Mouse (Mus musculus): ENCODE results near the gene Slit3. TPM values are rescaled to one million over a fixed set of nuclear protein-coding genes. Genes with fewer than 3 reads are reported as not detected.

Slit3 gene
- polyA plus RNA-seq, 1 experiment from 2014 or later = 4.9 TPM

DNA sequence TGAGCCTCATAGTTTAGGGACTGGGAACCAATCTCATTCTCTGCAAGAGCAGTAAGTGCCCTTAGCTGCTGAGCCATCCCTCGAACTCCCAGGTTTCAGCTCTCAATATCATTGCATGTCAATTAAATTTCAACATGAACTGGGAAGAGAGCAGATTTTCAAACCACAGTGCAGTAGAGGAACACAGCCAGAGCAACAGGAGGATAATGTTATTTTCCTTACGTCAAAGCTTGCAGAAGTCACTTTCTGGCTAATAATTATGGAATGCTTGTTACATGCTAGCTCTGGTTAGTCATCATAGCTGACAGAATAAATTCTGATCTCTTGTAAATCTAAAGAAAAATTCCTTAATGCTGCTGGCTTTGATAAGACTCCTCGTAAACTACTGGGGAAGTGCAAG lies 210.5 kb downstream of the Slit3 start:
- WGBS = 85% methylated on average over 3 of the region's 3 CpGs

DNA sequence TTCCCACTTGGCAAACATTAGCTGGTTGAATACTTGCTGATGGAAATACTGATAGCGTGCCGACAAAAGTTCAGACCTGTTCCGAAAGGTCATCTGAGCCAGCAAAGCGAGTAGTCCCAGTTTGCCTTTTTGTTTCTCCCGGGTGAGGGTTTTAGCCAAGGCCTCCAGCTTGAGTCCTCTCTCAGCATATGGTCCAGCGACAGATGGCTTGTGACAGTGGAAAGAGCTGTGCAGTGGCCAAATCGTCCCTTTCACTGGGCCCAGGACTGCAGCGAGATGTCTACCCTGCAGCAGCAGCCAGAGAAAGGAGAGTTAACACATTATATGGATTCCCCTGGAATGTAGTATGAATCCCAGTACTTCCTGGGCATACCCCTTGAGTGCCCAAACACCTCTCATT lies 215.5 kb downstream of the Slit3 start:
- Histone ChIP-seq H3K27me3 (ENCODE audit: poor library complexity, severe bottlenecking) (peaks cover 92% of the 10 kb centered on the region), H3K4me3 (no peak overlapping the region), H3K36me3 (replicated peaks) (no peaks in the 10 kb centered on the region), H3K9me3 (no peaks in the 10 kb centered on the region), H3K27ac (no peak overlapping the region), H3K4me1 (no peaks in the 10 kb centered on the region)
- 92% methylated on average over 8 of the region's 8 CpGs for WGBS
- DNase-seq (ENCODE audit: extremely low spot score, low spot score) = no peak

More for the DNA sequence above, 210.5 kb downstream of the Slit3 start:
- Histone ChIP-seq H3K36me3 (replicated peaks) (no peaks in the 10 kb centered on the region), H3K27ac (no peak overlapping the region), H3K27me3 (ENCODE audit: poor library complexity, severe bottlenecking) (peaks cover 99% of the 10 kb centered on the region), H3K4me1 (peaks cover 34% of the 10 kb centered on the region), H3K4me3 (no peak overlapping the region), H3K9me3 (no peaks in the 10 kb centered on the region)
- no peak for DNase-seq (ENCODE audit: extremely low spot score, low spot score)

DNA sequence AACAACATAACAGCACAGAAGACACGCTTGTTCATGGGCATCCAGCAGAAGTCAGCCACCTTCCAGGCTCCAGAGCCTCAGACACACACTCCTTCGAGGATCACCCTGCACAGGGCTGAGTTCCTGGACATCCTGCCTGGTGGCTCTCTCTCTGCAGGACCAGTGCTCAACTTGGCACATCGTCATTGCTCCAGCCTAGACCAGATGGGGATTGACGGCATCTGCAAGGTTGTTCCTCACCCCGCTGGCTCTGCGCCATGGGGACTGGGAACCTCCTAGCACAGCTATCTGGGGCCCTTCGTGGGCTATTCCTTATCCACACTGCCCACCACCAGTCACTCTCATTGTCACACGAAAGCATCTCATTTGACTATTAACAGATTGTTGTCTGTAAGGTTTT lies 216.5 kb downstream of the Slit3 start:
- Histone ChIP-seq H3K4me3 (no peak overlapping the region), H3K9me3 (no peaks in the 10 kb centered on the region), H3K36me3 (replicated peaks) (no peaks in the 10 kb centered on the region), H3K4me1 (no peaks in the 10 kb centered on the region), H3K27me3 (ENCODE audit: poor library complexity, severe bottlenecking) (peaks cover 92% of the 10 kb centered on the region), H3K27ac (no peak overlapping the region)
- DNase-seq (ENCODE audit: extremely low spot score, low spot score) = no peak
- WGBS = 93% methylated on average over 8 of the region's 8 CpGs

DNA sequence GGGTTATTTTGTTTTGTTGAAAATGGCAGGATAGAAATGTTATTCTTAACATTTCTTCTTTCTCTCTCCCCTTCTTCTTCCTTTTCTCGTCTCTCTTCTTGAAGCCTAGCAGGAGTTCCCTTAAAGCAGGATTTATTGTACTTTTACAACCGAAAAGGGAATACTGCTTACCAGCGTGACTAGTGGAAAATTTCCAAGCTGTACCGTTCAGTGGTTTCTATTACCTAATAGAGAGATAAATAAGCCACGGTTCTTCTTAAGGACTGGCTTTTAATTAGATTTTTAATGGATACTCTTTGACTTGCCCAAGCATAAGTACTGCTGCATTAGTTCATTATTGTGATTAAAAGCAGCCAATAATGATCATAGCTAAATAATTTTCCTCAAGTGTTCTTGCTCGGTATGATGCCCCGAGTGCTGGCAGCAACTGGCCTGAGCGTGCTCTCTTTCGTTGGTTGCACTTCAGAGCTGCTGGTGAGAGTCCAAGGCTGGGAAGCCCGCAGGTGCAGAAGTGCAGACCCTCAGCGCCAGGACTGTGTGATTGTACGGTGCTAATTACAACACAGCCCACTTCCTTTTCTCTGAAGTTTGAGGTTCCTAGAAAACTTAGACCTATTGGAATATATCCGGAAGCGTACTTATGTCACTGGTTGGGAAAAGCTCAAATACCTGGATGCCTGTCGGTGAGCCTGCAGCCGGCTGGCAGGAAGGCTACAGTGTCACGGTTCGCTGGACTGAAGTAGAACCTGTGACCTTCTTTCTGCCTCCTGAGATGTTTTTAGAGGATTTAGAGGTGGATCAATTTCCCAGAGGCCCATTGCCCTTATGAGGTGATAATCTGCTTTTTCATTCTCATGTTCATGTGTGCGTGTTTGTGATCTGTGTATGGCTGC lies 217.1 kb downstream of the Slit3 start:
- WGBS = 83% methylated on average over 19 of the region's 19 CpGs
- Histone ChIP-seq H3K27me3 (ENCODE audit: poor library complexity, severe bottlenecking) (peaks cover 92% of the 10 kb centered on the region), H3K9me3 (no peaks in the 10 kb centered on the region), H3K4me3 (no peak overlapping the region), H3K36me3 (replicated peaks) (no peaks in the 10 kb centered on the region), H3K4me1 (no peaks in the 10 kb centered on the region), H3K27ac (no peak overlapping the region)
- DNase-seq (ENCODE audit: extremely low spot score, low spot score) = no peak

DNA sequence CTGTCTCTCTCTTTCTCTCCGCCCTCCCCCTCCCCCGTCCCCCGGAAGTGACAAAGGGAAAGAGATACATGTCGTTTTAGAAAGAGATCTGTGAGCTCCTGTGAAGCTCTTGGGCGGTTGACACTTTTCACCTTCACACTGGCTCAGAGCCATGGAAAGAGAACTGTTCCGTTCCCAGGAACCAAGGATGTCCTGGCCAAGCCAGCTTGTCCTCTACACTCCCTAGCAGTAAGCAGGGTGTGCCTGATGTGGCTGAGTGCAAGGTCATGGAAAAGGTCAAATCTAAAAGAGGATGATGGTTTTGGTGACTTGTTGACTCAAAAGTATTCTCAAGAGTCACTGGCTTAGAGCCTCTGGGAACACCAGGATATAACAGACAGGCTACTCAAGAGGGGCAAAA lies 219.7 kb downstream of the Slit3 start:
- no peaks in the 10 kb centered on the region for H3K4me1 ChIP-seq
- 87% methylated on average over 6 of the region's 6 CpGs for WGBS
- no peak overlapping the region for H3K27ac ChIP-seq

DNA sequence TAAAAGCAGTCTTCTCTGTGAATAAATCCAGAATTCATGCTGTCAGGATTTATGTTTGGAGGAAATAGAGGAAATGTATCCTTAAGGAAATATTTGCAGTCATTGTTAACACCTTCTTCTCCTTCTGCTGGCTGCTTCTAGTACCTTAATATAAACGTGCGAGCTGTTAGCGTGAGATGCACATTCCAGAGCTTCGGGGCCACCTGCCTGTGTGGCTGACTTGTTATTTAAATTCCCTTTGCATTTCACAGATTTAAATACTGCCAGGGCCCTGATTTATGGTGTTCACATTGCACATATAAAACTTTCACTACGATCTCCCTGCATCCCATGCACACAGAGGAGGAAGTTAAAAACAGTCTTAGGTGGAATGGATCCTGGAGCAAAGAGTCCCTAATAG lies 221.5 kb downstream of the Slit3 start:
- no peak overlapping the region for H3K27ac ChIP-seq
- no peak overlapping the region for H3K4me3 ChIP-seq
- DNase-seq (ENCODE audit: extremely low spot score, low spot score) = no peak
- H3K36me3 ChIP-seq (replicated peaks) = no peaks in the 10 kb centered on the region
- H3K9me3 ChIP-seq = no peaks in the 10 kb centered on the region
- peaks cover 9% of the 10 kb centered on the region for H3K4me1 ChIP-seq
- WGBS = 86% methylated on average over 5 of the region's 5 CpGs
- peaks cover 94% of the 10 kb centered on the region for H3K27me3 ChIP-seq (ENCODE audit: poor library complexity, severe bottlenecking)

More for the DNA sequence above, 219.7 kb downstream of the Slit3 start:
- Histone ChIP-seq H3K4me3 (no peak overlapping the region), H3K9me3 (no peaks in the 10 kb centered on the region), H3K27me3 (ENCODE audit: poor library complexity, severe bottlenecking) (peaks cover 94% of the 10 kb centered on the region), H3K36me3 (replicated peaks) (no peaks in the 10 kb centered on the region)
- DNase-seq (ENCODE audit: extremely low spot score, low spot score) = no peak

DNA sequence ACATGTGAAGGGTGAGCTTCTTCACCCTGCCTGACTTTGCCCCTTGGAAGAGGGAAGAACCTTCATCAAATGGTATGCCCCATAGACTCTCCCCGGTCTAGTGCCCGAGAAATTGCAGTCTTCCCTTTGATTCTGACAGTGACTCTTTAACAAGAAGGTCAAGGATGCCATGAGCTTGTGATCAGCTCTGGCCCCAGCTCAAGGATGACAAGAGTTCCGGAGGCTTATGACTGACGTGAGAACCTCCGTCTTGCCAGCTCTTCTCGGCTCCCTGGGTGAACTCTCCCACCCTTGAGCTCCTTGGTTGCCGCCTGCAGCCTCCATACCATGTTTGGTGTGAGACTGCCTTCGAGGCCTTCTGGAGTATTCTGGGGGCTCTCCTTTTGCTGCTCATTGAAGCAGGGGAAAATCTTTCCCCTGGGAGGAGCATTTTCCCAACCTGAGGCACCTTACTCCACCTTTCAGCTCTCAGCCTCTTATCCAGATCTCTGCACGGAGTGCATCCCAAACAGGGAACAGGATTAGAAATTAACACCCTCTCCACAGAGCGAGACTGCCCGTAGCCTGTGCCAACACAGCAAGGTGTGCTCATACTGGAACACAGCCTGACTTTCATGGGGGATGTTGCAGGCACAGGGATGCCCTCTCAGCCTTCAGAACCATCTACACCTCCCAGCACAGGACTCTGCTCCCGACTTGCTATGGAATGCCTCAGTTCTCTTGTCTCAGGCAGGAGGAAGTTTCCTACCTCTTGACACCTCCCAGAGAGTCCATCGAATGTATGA lies 224.9 kb downstream of the Slit3 start:
- H3K4me3 ChIP-seq = no peak overlapping the region
- no peak overlapping the region for H3K27ac ChIP-seq
- H3K4me1 ChIP-seq = peaks cover 33% of the 10 kb centered on the region
- no peak for DNase-seq (ENCODE audit: extremely low spot score, low spot score)
- H3K36me3 ChIP-seq (replicated peaks) = no peaks in the 10 kb centered on the region
- H3K27me3 ChIP-seq (ENCODE audit: poor library complexity, severe bottlenecking) = peaks cover 98% of the 10 kb centered on the region
- 86% methylated on average over 13 of the region's 13 CpGs for WGBS
- H3K9me3 ChIP-seq = no peaks in the 10 kb centered on the region

DNA sequence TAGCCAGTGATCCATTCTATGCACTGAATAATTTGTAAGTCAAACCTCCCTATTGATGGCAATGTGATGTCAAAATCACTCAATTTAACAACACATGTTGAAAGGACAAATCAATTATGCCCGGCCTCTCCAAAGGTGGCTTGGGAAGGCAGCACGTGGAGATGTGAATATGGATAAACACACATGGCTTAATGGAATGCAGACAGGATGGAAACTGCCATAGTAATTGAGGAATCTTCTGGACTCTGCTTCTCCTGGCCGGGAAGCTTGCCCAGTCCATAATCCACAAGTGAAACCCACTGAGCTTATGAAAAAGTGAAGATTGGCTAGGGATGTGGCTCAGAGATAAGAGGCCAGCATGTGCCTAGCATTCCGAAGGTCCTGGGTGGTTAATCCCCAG lies 227.1 kb downstream of the Slit3 start:
- Histone ChIP-seq H3K27ac (no peak overlapping the region), H3K36me3 (replicated peaks) (no peaks in the 10 kb centered on the region), H3K27me3 (ENCODE audit: poor library complexity, severe bottlenecking) (peaks cover 98% of the 10 kb centered on the region), H3K4me3 (no peak overlapping the region), H3K9me3 (peaks cover 4% of the 10 kb centered on the region; the same call in 1 of the 2 replicates), H3K4me1 (peaks cover 52% of the 10 kb centered on the region)
- WGBS = 37% methylated on average over 4 of the region's 4 CpGs
- no peak for DNase-seq (ENCODE audit: extremely low spot score, low spot score)

DNA sequence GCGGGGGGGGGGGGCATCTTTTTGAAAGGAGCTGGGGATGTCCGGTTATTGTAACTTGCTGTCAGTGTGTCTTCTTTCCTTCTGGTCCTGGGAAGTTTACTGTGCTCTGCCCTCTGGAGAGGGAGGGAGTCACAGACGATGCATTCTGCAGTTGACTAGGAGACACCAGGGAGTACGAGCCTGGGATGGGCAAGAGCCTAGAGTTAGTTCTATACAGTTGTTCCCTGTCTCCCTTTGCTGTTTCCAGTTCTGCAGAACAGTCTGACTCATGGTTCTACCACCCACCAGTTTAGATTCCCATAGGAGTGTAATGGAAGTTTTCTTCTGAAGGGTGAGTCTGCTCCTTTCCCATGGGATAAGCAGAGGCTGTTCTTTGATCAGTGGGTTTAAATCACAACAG lies 229.9 kb downstream of the Slit3 start:
- peak; percentile 27 for DNase-seq (ENCODE audit: extremely low spot score, low spot score)
- Histone ChIP-seq H3K36me3 (replicated peaks) (no peaks in the 10 kb centered on the region), H3K27ac (0 out of 2 replicates have a peak overlapping the region, but pooled peaks have one; percentile 33), H3K27me3 (ENCODE audit: poor library complexity, severe bottlenecking) (peaks cover 98% of the 10 kb centered on the region), H3K4me3 (no peak overlapping the region), H3K9me3 (peaks cover 8% of the 10 kb centered on the region; the same call in 1 of the 2 replicates), H3K4me1 (peaks cover 66% of the 10 kb centered on the region)
- WGBS = 8% methylated on average over 4 of the region's 4 CpGs

DNA sequence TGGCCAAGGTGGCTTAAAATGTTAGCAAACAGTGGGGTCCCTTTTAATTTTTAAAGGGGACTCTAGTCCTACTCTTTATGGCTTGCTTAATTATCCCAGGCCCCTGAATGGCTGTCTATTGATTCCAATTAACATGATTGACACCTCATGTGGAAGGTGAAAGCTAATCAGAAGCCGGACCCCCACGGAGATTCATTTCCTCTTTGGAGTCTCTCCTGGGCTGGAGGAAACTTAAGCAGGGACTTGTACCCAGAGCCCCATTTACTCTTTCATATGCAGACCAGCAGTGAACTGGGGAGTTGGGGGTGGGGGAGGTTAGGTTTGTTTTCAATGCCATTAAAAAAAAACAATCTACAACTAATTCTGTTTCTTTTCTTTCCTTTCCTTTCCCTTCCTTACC lies 230.4 kb downstream of the Slit3 start:
- Histone ChIP-seq H3K27me3 (ENCODE audit: poor library complexity, severe bottlenecking) (peaks cover 98% of the 10 kb centered on the region), H3K4me3 (no peak overlapping the region), H3K9me3 (peaks cover 8% of the 10 kb centered on the region; the same call in 1 of the 2 replicates), H3K4me1 (peaks cover 70% of the 10 kb centered on the region), H3K27ac (no peak overlapping the region), H3K36me3 (replicated peaks) (no peaks in the 10 kb centered on the region)
- WGBS = 5% methylated on average over 2 of the region's 2 CpGs
- peak; percentile 51 for DNase-seq (ENCODE audit: extremely low spot score, low spot score)

DNA sequence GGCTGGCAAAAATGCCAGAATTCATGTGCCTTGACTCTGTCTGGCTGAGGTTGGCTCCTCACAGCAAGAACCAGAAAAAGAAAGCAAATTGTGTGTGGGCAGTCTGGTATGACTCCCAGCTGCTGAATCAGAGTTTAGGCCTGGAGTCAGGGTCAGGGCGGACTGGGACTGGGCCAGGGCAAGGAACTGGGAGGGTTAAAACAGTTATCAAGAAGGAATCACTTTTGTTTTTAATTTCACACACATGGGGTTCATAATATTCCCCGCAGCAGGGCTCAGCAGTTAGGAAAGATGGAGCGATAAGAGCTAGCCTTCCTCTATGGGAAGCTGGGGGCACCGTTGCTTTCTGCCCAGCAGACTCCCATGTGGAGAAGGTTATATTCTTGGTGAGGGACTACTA lies 234.8 kb downstream of the Slit3 start:
- WGBS = 66% methylated on average over 4 of the region's 4 CpGs
- Histone ChIP-seq H3K27me3 (ENCODE audit: poor library complexity, severe bottlenecking) (peaks cover 99% of the 10 kb centered on the region), H3K4me1 (peaks cover 47% of the 10 kb centered on the region), H3K36me3 (replicated peaks) (no peaks in the 10 kb centered on the region), H3K4me3 (no peak overlapping the region), H3K27ac (peak overlapping the region; percentile 44; the same call in 1 of the 2 replicates), H3K9me3 (peaks cover 14% of the 10 kb centered on the region; the same call in 1 of the 2 replicates)
- no peak for DNase-seq (ENCODE audit: extremely low spot score, low spot score)

DNA sequence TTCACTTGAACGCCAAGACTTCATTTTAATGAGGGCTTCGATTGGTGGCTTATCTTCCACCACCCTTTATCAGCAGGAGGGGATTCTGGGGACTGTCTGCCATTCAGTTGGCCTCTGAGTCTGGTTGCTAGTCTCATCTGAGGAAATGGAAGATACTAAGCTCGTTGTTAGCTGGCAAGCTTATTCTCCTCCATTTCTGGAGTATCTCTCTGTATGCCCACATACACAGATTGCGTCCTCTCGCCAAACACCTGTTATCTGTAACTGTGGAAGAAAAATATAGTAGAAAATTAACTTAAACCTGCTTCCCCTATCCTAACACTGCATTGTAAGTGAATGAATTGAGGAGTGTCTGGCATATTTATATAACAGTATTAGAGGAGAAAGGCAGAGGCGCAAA lies 240.0 kb downstream of the Slit3 start:
- H3K27me3 ChIP-seq (ENCODE audit: poor library complexity, severe bottlenecking) = peaks cover 99% of the 10 kb centered on the region
- no peaks in the 10 kb centered on the region for H3K36me3 ChIP-seq (replicated peaks)
- 87% methylated on average over 6 of the region's 6 CpGs for WGBS
- H3K9me3 ChIP-seq = peaks cover 6% of the 10 kb centered on the region; the same call in 1 of the 2 replicates
- no peak for DNase-seq (ENCODE audit: extremely low spot score, low spot score)
- no peak overlapping the region for H3K27ac ChIP-seq
- no peak overlapping the region for H3K4me3 ChIP-seq
- peaks cover 41% of the 10 kb centered on the region for H3K4me1 ChIP-seq

DNA sequence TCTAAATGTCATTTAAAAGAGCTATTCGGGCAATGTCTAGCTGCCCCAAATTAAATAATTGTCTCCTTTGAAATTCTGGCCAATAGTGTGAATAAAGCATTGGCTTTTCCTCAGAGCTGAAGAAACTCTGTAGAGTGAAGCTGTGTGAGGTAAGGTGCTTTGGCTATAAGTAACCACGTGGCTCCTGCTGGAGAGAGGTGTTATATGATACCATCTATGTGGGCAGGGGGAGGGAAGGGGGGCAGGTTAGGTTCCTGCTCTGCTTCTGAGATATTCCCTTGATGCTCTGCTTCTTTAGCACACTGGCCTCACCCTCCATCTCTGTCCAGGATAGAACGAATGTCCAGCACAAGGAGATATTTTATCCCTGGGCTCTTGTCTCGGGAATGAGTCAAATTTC lies 242.0 kb downstream of the Slit3 start:
- H3K36me3 ChIP-seq (replicated peaks) = no peaks in the 10 kb centered on the region
- peaks cover 37% of the 10 kb centered on the region for H3K4me1 ChIP-seq
- H3K27ac ChIP-seq = no peak overlapping the region
- whole genome bisulfite sequencing = 65% methylated on average over 4 of the region's 4 CpGs
- H3K9me3 ChIP-seq = peaks cover 6% of the 10 kb centered on the region; the same call in 1 of the 2 replicates
- no peak for DNase-seq (ENCODE audit: extremely low spot score, low spot score)
- H3K4me3 ChIP-seq = no peak overlapping the region
- peaks cover 99% of the 10 kb centered on the region for H3K27me3 ChIP-seq (ENCODE audit: poor library complexity, severe bottlenecking)
